Mouse (Mus musculus) C2C12 (cell line): ENCODE results near the gene Bri3.

ENCODE experiments used
- CTCF ChIP-seq: IDR thresholded peaks from one replicate; pipeline ENCODE4 v1.5.1; 2011; ENCODE audit not compliant: control insufficient read depth, insufficient read depth, insufficient read length
- MAX ChIP-seq: IDR thresholded peaks from one replicate; pipeline ENCODE4 v1.6.1; 2011; ENCODE audit warnings: mild to moderate bottlenecking, control low read depth

DNA sequence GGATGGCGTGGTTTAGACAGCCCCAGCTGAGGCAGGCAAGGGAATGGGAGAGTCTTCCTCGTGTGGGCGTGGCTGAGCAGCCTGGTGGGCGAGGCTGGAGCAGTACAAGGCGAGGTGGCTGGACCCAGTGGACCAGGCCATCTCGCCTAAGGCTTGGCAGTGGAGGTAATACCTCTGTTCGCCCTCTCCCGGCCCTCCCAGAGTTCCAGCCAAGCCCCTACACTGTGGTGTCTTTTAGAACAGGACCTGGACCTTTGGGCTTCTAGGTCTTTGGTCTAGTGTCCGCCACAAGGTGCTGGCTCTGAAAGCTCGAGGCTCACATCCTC, 114.3 kb downstream of the Bri3 start:
- TF ChIP-seq CTCF, result no peak
- no peak for TF ChIP-seq MAX
